Mouse (Mus musculus) urinary bladder, adult 2 months (tissue): ENCODE measurements around the gene Grik5. TPM values are rescaled to one million over a fixed set of nuclear protein-coding genes. Genes with fewer than 3 reads are reported as not detected.
"Not testable (repeated sequence)": the region's sequence is repeated elsewhere in the genome, so short reads cannot be mapped to it uniquely, and the experiment has no call there.

Experiments used
- DNase-seq: peaks from one replicate; pipeline ENCODE4 v3.0.0; 2022; ENCODE audit warnings: low spot score
- polyA plus RNA-seq: library from polyadenylated mRNA; depleted of rRNA; stranded (reverse); fragments of >200 nt; gene quantifications from 2 replicates; pipeline ENCODE4 v1.2.3, GENCODE M21; 2012

The Grik5 gene
- polyA plus RNA-seq, 1 experiment, result 30.7 TPM

GRCm38 (mm10) chr7:25079496-25080026, 7.4 kb upstream of the Grik5 start:
- DNase-seq, result no peak

- no peak for DNase-seq
Observed at GRCm38 (mm10) chr7:25077414-25077755, 5.2 kb upstream of the Grik5 start.

GRCm38 (mm10) chr7:25076663-25077413, 4.7 kb upstream of the Grik5 start:
- peak; percentile 86 for DNase-seq

DNA sequence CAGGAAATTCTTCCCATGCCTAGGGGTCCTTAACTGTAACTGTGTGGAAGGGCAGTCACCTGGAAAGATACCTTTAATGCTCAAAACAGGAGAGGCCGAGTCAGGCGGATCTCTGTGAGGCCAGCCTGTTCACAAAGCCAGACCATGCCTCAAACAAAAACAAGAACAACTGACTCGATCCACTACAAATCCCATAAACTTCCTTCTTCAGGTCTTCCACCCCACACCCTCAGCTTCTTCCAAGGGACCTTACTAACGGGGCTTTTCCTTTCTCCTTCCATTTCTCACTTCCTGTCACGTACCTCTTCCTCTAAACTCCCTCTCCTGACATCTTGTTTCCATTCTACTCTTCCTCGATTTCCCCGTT, 4.1 kb upstream of the Grik5 start:
- no peak for DNase-seq

- DNase-seq, result no peak
Observed at GRCm38 (mm10) chr7:25073924-25074323, 1.8 kb upstream of the Grik5 start.

GRCm38 (mm10) chr7:25072716-25073390, 707 bp upstream of the Grik5 start:
- no peak for DNase-seq

DNA sequence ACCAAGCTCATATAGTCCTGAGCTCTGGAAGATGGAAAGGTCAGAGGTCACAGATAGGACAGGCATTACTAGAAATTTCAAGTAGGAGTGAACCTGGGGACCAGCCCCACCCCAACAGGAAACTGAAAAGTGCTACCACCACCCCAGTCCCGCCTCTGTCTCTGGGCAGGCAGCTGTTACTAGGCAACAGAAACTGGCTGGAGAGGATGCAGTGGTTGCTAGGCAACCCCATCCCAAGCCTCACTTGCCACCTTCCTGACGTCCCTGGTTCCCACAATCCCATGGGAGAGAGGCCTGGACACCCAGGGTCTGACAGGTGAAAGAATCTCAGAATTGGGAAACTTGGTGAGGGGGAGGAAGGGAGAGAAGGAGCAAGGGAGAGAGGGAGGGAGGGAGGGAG, 3.4 kb downstream of the Grik5 start:
- no peak for DNase-seq

DNA sequence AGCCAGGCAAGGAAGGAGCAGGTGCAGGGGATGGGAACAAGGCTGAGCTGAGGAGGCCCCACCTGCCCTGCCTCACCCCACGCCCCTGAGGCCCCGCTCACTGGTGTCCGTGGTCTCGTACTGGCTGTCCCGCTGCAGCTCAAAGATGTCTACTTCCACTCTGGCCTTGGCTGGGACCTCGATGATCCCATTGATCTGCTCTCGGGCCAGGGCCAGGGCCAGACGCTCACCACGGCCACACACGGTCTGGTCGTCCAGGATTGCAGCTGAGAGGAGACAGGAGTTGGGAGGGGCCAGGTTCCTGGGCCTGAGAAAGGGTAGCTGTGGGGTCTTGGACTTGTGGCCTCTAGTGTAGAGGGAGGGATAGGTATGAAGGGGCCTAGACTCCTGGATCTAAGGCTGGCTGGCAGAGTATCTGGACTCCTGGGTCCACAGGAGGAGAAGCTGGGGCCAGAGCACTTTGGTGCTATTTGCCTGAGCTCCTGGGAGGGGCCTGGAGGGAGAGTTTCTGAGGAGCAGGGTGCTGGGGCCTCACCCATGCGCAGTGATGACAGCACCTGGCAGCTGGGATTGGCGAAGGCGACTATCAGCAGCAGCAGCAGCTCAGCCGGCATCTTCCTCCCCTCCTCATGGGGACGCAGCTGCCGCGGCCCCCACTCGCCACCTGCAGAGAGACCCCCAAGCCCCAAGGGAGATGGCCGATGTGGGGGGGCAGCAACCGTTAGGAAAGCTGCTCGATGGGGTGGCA, 4.1 kb downstream of the Grik5 start:
- DNase-seq, result no peak

DNA sequence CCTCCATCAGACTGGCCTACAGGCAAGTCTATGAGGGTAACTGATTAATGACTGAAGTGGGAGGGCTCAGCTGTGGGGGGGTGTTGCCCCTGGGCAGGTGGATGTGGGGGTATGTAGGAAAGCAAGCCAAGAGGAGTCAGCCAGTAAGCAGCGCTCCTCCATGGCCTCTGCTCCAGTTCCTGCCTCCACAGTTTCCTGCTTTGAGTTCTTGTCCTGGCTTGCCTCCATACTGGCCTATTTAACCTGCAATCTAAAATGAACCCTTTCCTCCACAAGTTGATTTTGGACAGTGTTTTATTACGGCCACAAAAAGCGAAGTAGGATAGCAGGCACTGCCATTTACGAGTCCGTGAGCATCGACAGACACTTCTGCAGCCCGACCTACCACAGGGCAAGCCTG, 4.8 kb downstream of the Grik5 start:
- DNase-seq, result no peak

GRCm38 (mm10) chr7:25063900-25064299, 8.2 kb downstream of the Grik5 start:
- no peak for DNase-seq

- no peak for DNase-seq
Observed at GRCm38 (mm10) chr7:25063346-25063745, 8.8 kb downstream of the Grik5 start.

GRCm38 (mm10) chr7:25058836-25059235, 13.3 kb downstream of the Grik5 start:
- DNase-seq, result no peak

DNA sequence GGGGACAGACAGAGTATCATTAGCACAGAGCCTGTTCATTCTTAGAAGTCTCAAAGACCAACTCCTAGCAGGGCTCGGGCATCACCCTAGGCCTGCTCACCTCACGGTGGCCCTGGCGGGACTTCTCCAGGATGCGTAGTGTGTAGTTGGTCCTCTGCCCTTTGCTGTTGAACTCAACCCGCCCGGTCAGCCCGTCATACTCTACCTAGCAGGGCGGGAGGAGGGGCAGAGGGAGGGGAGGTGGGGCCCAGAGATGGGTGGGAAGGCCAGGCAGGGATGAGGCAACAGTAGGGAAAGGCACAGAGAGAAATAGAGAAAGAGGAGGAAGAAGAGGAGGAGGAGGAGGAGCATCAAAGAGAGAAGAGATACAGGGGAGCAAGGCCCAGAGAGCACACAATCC, 13.8 kb downstream of the Grik5 start:
- DNase-seq, result no peak

DNA sequence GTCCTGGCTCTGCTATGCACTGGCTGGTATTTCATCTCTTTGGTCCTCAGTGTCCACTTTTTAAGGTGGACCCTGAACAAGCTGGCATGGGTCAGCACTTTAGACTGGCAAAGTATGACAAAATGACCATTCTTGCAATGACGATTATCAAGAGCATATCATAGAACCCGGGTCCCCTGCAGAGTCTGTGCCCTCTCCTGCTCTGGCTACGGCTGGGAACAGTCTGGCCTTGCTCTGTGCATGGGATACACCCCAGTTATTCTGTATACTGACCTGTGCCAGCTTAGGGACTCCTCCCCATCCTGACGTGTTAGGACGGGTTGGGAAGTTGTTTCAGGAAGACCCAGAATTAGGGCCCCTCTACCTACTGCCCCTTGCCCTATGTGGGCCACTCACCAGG, 14.3 kb downstream of the Grik5 start:
- DNase-seq, result no peak

DNA sequence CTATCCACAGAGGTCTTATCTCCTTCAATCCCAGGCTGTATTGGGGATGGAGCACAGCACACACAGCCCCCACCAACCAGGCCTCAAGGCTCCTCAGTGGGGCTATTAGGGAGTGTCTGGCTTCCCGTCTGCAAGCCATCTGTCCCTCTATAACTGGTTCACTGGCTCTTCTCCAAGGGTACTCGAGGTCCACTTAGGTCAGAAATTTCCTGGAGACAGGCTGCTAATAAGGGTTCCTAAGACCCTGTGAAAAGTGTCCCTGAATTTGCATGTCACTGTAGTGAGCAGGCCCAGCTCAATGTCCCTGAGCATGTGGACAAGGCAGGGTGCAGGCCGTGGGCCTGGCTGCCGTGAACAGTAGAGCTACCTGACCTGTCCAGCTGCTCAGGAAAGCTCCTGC, 15.2 kb downstream of the Grik5 start:
- no peak for DNase-seq

DNA sequence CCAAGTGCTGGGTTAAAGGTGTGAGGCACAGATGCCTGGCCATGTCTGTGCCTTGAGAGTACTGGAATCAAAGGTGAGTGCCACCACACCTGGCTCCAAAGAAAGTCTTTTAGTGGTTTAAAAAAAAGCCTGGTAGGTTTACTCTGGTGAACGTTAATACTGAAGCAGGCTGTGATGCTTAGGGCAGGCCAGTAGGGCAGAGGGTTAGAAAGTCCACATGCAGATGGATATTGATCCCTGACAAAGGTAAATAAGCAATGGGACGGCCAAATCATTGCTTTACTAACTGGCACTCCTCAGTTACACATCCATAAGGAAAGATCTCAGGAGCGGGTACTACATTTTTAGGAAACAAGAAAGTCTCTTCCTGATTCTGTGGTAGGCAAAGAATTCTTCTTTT, 19.6 kb downstream of the Grik5 start:
- no peak for DNase-seq

DNA sequence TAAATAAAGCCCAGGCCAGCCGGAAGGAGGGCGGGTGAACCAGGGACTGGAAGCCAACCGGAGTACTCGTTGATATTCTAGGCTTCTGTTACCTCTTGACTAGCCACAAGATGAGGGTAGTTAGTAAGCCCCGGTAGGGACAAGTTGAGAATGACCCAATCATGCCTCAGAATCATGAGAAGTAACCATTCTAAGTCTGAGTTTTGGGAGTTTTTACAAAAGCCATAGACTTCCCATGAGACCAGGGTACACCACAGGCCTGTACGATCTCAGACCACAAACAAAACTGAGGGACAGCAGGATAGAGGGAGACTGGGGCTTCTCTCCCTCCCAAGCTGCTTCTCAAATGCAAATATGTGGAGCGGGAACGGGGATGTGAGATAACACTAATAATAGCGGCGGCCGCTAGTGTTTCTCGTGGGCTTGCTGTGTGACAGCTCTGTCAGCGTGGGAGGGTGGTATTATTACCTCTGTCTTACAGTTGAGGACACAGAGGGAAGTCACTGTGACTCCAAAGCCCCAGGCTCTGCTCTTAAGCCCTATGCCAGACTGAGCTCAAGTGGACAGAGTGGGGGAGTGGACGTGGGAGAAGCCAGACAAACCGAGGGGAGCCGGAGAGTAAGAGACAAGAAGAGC, 22.7 kb downstream of the Grik5 start:
- no peak for DNase-seq

DNA sequence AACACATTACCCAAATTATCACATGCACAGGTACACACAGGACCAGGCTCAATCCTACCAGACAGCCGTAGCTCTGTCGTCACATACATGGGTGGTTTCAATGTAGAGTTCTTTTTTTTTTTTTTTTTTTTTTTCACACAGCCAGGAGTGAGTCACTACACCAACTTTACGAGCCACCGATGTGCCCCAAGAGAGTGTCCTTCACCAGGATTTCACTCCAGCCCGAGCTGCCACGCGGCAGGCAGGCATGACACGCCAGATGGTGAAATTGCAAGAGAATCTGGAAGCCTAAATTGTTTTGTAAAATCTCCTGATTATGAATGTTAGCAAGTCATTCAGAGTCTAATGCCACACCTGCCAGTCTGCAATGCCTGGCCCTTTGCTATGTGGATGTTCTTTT, 24.8 kb downstream of the Grik5 start:
- no peak for DNase-seq

GRCm38 (mm10) chr7:25044599-25044998, 27.5 kb downstream of the Grik5 start:
- not testable (repeated sequence) for DNase-seq

DNA sequence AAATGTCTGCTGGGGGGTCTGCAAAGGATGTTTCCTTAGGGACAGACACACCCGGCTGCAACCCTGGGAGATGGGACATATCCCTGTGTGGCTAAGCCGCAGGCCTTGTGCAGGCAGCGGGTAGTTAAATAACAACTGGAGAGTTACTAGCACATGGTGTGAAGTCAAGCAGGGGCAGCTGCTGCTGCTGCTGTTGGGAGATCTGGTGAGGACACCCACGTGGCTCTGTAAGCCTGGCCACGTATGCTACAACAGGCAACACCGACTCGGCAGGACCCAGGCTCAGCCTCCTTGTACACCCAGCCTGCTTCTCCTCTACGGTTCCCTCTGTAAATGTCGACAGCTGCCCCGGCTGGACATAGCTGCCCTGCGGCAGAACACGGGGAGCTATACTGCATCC, 30.2 kb downstream of the Grik5 start:
- DNase-seq, result no peak

DNA sequence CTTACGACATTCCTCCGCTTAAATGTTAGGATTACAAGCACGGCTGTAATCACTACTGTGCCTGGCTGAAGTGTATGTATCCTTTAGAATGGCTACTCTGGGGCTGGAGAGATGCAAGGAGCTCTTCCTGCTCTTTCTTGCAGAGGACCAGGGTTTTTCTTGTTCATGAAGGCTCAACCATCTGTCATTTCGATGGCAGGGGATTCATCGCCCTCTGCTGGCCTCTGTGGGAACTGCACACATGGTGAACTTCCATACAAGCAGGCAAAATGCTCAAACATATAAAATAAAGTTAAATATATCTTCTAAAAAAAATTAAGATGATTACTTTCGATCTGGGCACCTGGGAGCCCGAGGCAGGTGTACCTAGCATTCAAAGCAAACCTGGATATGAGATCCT, 36.2 kb downstream of the Grik5 start:
- DNase-seq, result peak; percentile 35

DNA sequence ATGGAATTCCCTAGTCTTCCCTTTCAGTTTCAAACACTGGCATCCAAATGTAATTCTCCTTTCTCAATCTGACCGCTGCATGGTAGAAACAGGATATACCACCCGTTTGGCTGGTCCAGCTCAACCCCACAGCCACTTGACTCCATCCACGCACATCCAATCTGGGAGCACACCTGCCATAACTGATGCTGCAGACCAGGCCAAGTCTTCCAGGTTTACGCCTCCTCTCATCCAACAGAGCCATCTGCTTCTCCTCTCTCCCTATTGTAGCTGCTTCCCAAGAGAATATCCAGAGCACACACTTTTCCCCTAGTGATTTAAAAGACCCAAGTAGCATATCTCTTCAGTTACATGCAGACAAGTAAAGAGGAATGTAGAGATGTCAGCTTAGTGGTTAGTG, 37.4 kb downstream of the Grik5 start:
- no peak for DNase-seq
